Mouse (Mus musculus) heart, postnatal 0 days (tissue): ENCODE measurements around the gene Zcchc10.

Experiments
- CTCF ChIP-seq: IDR thresholded peaks from 2 replicates; pipeline ENCODE4 v1.5.1; 2016; ENCODE audit warnings: antibody characterized with exemption, control low read depth, low read depth
- EP300 ChIP-seq: IDR thresholded peaks from 2 replicates; pipeline ENCODE4 v1.6.1; 2016; ENCODE audit warnings: antibody characterized with exemption, low read depth

- TF ChIP-seq CTCF (no peak), EP300 (no peak)
These were observed 21.3 kb downstream of the Zcchc10 start for GRCm38 (mm10) chr11:53345738-53346137.
